ENCODE assay signal across 23 mouse cellular contexts in the genomic region with DNA sequence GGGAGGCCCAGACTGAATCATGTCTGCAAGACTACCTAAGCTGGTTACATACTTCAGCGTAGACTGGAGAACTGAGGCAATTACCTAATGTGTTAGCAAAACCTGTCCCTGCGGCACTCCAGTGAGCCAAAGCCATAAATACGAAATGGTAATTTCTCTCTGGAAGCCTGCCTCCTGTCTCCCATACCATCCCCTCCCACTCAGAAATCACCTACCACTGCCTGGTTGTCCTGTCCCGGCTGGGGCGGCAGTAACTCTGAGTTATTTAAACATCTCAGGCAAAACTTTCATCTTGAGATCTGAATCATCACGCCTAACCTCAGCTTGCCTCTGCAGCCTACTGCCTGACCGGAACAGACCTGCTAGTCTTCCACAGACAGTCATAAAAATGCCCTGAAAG.
"Had no signal": no experiment of that assay in that cellular context is flagged by ENCODE, and none has a peak within 500 bp of the region (broad histone marks: within the 10 kb centered on the region; RNA-seq: fewer than 3 reads in every experiment).

No protein-coding gene starts in this region.

- H3K27me3 ChIP-seq: heart, embryonic 13.5 days; heart, embryonic 15.5 days; intestine, embryonic 15.5 days; limb, embryonic 12.5 days had no signal

- H3K9me3 ChIP-seq: heart, embryonic 13.5 days; heart, embryonic 15.5 days; intestine, embryonic 15.5 days; limb, embryonic 10.5 days; limb, embryonic 12.5 days had no signal

- H3K9ac ChIP-seq: heart, embryonic 13.5 days; heart, embryonic 15.5 days; hindbrain, embryonic 14.5 days; intestine, embryonic 15.5 days; limb, embryonic 12.5 days had no signal

- ATAC-seq: hindbrain, embryonic 16.5 days; inflammation-experienced regulatory T-cells, adult 6 months; intestine, embryonic 15.5 days; intestine, postnatal 0 days had no signal

- H3K36me3 ChIP-seq: heart, embryonic 13.5 days; heart, embryonic 15.5 days; intestine, embryonic 15.5 days; limb, embryonic 10.5 days; limb, embryonic 12.5 days had no signal

- DNase-seq: gastrocnemius, postnatal 14 days; gastrocnemius, postnatal 36 days; heart, adult 2 months; heart, postnatal 14 days; heart, postnatal 36 days; kidney, adult 18-20 months; kidney, adult 8-10 months; kidney, postnatal 10 days; kidney, postnatal 25 days; kidney, postnatal 4 days; liver had no signal

- H3K4me2 ChIP-seq: heart, embryonic 11.5 days; heart, embryonic 13.5 days; heart, embryonic 15.5 days; hindbrain, embryonic 14.5 days; intestine, embryonic 15.5 days; limb, embryonic 12.5 days; liver, embryonic 11.5 days had no signal

- H3K27ac ChIP-seq: heart, adult 2 months; heart, embryonic 13.5 days; heart, embryonic 15.5 days; hindbrain, embryonic 14.5 days; intestine, embryonic 15.5 days; layer of hippocampus, adult 2 months; limb, embryonic 10.5 days; limb, embryonic 12.5 days had no signal

- H3K4me1 ChIP-seq: heart, embryonic 13.5 days; heart, embryonic 15.5 days; intestine, embryonic 15.5 days; limb, embryonic 10.5 days; limb, embryonic 12.5 days had no signal

- H3K4me3 ChIP-seq: heart, adult 2 months; heart, embryonic 13.5 days; heart, embryonic 15.5 days; intestine, embryonic 15.5 days; layer of hippocampus, adult 2 months; limb, embryonic 10.5 days; limb, embryonic 12.5 days had no signal
